Mouse (Mus musculus) thymus, postnatal 4 days (tissue): ENCODE measurements at regions not wholly inside any gene's neighbourhood (a gene's known extent, or its start where the extent isn't known, plus 50 kb on each side); places are given as distances from the start of the nearest gene placed in this dataset.
"Not testable (repeated sequence)": the region's sequence is repeated elsewhere in the genome, so short reads cannot be mapped to it uniquely, and the experiment has no call there.

Experiments used
- DNase-seq: peaks from one replicate; pipeline ENCODE4 v3.0.0; 2021

DNA sequence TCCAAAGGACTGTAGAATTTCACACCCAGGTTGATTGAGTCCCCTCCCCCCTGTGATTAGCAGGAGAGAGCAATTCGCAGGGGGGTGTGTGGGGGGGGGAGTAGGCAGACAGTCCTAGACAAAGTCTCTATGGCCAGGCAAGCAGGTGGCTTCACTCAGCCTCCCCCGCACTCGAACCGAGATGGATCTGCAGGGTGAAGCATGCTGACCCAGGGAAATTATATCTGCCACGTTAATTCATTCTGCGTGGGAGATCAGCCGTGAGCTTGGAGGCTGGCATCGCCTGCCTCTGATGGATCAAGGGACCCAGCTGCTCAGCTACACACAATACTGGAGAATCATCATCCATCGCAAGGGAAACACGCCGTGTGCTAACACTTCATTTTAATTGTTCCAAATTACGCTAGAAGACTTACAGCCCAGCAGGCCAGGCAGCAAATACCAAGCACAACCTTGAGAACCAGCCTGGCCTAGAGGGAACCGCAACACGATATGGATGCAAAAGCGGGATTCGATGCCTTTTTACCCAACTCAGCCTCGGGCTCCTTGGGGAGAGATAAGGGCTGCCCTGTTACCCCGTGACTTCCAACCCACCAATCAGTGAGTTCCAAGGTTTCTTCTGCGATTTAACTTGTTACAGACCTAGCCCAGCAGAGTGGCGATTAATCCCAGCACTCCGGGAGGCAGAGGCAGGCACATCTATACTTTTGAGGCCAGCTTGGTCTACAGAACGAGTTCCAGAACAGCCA, 137.7 kb upstream of the Top1 start:
- no peak for DNase-seq

- no peak for DNase-seq
These were observed 135.5 kb upstream of the Top1 start for GRCm38 (mm10) chr2:160510159-160510558.

GRCm38 (mm10) chr2:160510635-160511421, 134.9 kb upstream of the Top1 start:
- DNase-seq: no peak

- DNase-seq: no peak
These were observed 130.1 kb upstream of the Top1 start for GRCm38 (mm10) chr2:160515621-160516020.

GRCm38 (mm10) chr2:160516526-160516925, 129.2 kb upstream of the Top1 start:
- no peak for DNase-seq

DNA sequence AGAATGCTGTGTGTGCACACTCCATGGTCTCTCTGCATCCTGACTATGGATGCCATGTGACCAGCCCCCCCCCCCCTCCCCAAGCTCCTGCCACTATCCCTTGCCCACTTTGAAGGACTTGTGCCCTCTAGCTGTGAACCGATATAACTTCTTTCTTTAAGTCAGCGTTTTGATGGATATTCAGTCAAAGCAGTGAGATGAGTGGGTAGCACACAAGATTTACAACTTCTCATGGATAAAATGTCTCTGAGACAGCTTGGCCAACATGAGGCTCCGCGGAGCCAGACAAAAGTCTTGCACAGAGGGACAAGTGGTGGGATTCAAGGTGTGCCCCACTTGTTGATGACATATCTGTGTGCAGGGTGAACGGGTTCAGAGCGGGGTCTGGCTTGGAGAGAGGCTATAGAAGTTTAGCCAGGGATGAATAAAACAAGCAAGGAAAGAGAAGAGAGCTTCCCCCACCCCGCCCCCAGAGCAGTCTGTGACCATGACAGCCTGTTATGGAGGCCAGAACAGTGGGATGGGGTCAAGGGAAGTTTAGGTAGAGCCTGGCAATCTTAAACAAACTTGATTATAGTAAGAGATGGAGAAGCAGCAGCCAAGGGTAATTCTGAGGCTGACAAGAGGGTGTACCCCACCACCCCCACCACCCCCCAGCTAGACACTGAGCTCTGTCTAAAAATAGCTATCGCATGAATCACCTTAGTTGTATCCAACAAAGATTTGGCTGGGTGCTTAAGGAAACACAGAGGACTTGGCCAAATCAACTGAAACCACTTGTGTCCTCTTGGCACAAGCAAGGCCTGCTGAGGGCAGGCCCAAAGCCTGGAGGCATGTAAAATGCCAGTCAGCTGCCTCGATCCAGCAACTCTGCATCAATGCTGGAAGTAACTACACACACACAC, 120.1 kb upstream of the Top1 start:
- no peak for DNase-seq

DNA sequence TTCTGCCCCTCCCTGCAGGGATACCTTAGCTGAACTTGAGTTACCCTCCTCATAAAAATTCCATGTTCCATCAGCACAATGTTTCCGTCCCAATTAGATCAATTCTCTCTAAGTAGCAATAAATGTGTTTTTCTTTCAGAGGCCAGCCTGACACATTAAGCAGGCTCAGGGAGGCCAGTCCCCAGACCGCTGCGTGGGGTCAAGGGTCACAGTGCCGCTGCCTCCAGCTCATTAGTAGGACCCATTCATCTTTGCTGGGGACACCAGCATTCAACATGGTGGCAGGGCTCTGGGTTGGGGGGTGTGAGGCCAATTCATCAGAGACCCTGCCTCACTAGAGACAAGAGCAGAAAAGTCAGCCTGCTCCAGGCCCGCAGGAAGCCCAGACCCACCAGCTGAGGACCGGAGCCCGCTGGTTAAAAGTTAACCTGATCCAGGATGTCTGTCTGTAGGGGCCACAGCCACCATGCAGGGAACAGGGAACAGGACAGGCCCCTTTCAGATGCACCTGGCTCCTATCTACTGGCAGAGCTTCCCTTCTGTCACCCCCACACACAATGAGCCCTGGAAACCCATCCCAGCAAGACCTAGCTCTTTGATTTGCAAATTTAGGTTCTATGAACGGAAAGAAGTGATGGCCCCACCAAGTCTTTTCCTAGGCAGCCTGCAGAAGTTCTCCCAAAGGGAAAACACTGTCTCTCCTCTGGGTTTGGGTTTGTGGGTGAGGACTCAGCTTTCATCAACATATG, 119.1 kb upstream of the Top1 start:
- DNase-seq: no peak

- DNase-seq: no peak
These were observed 116.4 kb upstream of the Top1 start for GRCm38 (mm10) chr2:160529306-160529705.

DNA sequence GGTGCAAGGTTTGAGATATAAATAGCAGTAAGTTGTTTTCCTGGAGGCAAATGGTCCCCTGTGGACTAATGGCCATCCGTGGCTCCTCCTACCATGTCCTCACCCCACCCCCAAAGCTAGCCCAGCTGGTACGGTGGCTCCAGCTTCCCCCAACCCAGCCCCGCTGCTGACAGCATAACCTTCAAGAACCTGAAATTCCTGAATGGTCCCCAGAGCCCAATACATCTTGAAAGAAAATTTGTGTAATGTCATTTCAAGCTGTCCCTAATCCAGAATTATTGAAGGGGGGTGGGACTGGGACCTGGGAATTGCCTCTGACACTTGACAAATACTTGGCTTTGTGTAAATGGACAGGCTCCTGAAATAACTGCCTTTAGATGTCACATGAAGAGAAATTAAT, 115.3 kb upstream of the Top1 start:
- DNase-seq: no peak

GRCm38 (mm10) chr2:160537319-160537719, 108.4 kb upstream of the Top1 start:
- DNase-seq: no peak

- DNase-seq: no peak
These were observed 100.2 kb upstream of the Top1 start for GRCm38 (mm10) chr2:160545527-160545926.

DNA sequence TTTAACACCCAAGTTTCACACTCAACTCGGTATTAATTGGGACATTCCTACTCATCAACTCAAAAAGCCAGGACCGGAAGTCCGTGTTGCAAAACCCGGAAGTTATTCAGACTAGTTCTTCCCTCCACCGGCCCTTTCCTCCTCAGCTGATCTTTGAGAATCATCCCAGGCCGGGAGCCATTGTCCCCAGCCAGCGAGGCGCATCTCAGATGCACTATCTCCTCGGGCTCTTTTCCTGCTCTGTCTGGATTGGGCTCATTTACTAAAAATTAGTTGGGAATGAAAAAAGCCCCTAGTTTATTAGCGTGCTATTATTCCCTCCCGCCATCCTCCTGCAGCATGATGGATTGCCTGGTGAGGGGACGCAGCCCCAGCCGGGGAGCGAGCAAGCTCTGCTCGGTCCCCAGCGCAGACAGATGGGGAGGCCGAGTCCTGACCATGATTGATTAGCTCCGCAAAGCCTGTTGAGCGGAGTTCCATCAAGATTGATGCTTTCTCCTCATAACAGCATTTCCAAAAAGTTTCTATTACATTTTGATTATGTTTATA, 93.5 kb upstream of the Top1 start:
- DNase-seq: no peak

- DNase-seq: no peak
These were observed 84.0 kb upstream of the Top1 start for GRCm38 (mm10) chr2:160561711-160562110.

- no peak for DNase-seq
These were observed 77.9 kb upstream of the Top1 start for GRCm38 (mm10) chr2:160567813-160568212.

GRCm38 (mm10) chr2:160569496-160569895, 76.2 kb upstream of the Top1 start:
- no peak for DNase-seq

GRCm38 (mm10) chr2:160578384-160579320, 67.0 kb upstream of the Top1 start:
- DNase-seq: peak; percentile 93

- DNase-seq: no peak
These were observed 65.4 kb upstream of the Top1 start for GRCm38 (mm10) chr2:160580250-160580649.

GRCm38 (mm10) chr2:160581029-160581428, 64.7 kb upstream of the Top1 start:
- no peak for DNase-seq

GRCm38 (mm10) chr2:160583034-160583433, 62.7 kb upstream of the Top1 start:
- not testable (repeated sequence) for DNase-seq

GRCm38 (mm10) chr2:160583506-160583905, 62.2 kb upstream of the Top1 start:
- DNase-seq: no peak

GRCm38 (mm10) chr2:160584568-160584967, 61.1 kb upstream of the Top1 start:
- DNase-seq: no peak
